Mouse (Mus musculus) kidney, embryonic 16.5 days (tissue): ENCODE results near the gene Med29. TPM values are rescaled to one million over a fixed set of nuclear protein-coding genes. Genes with fewer than 3 reads are reported as not detected.

Source experiments
- ATAC-seq: fragments of 200-750 bp; cut with Nextera tagmentation; 2 replicates; pipeline ENCODE4 v1.8.0; 2017; ENCODE audit warnings: moderate TSS enrichment; ENCODE audit not compliant: low FRiP score, low TSS enrichment
- H3K27ac ChIP-seq: fragments of 300-500 bp; sonication (generic); 2 replicates; pipeline ENCODE4 v1.5.1; 2014; ENCODE audit warnings: low read length
- H3K27me3 ChIP-seq: fragments of 300-500 bp; sonication (generic); 2 replicates; pipeline ENCODE4 v1.6.1; 2014; ENCODE audit warnings: low read length, control low read depth, mixed read lengths; ENCODE audit not compliant: insufficient read depth
- H3K36me3 ChIP-seq: fragments of 300-500 bp; sonication (generic); 2 replicates; pipeline ENCODE4 v1.6.1; 2014; ENCODE audit warnings: low read length, control low read depth, mixed read lengths; ENCODE audit not compliant: insufficient read depth
- H3K4me1 ChIP-seq: fragments of 300-500 bp; sonication (generic); 2 replicates; pipeline ENCODE4 v1.6.1; 2014; ENCODE audit warnings: low read length, control low read depth, mixed read lengths; ENCODE audit not compliant: insufficient read depth
- H3K4me2 ChIP-seq: fragments of 300-500 bp; sonication (generic); replicated peaks from 2 replicates; pipeline ENCODE4 v1.6.1; 2014; ENCODE audit warnings: low read depth, low read length
- H3K4me3 ChIP-seq: fragments of 300-500 bp; sonication (generic); 2 replicates; pipeline ENCODE4 v1.5.1; 2014; ENCODE audit warnings: mild to moderate bottlenecking, low read length
- H3K9ac ChIP-seq: fragments of 300-500 bp; sonication (generic); replicated peaks from 2 replicates; pipeline ENCODE4 v1.6.1; 2014; ENCODE audit warnings: low read length
- H3K9me3 ChIP-seq: fragments of 300-500 bp; sonication (generic); 2 replicates; pipeline ENCODE4 v1.6.1; 2016; ENCODE audit warnings: low read length, control low read depth
- WGBS: fragments of 180-500 bp; shearing (Covaris S2); extraction: QIAGEN DNeasy Blood & Tissue Kit; methylation state at CpG from one replicate; pipeline ENCODE4 v1.1.7; 2014; 5-methylcytosine and 5-hydroxymethylcytosine counted together
- polyA plus RNA-seq: library from polyadenylated mRNA; unstranded; fragments of >200 nt; fragmentation: Nextera tagmentation; extraction: Ambion mirVana; gene quantifications from 2 replicates; pipeline ENCODE4 v1.2.1, GENCODE M21; 2015

Med29 gene
- polyA plus RNA-seq: 52.9 and 55.9 TPM in 2 replicates

GRCm38 (mm10) chr7:28392429-28393271, at the start of gene Med29, which contains the start of gene Paf1:
Med29 (minus strand) TSS chr7:28392708.
Paf1 (plus strand) TSS chr7:28392951.
- peak; percentile 98 for ATAC-seq

GRCm38 (mm10) chr7:28441776-28442485, 49.4 kb upstream of the Med29 start:
- no peaks in the 10 kb centered on the region for H3K9me3 ChIP-seq
- H3K36me3 ChIP-seq: no peaks in the 10 kb centered on the region
- ATAC-seq: no peak
- H3K9ac ChIP-seq: no peak overlapping the region
- no peak overlapping the region; the same call in 1 of the 2 replicates for H3K27ac ChIP-seq
- no peak overlapping the region for H3K4me3 ChIP-seq
- H3K4me1 ChIP-seq: peaks cover 6% of the 10 kb centered on the region; the same call in 1 of the 2 replicates
- no peak overlapping the region for H3K4me2 ChIP-seq
- 90% methylated on average over 12 of the region's 14 CpGs for WGBS
- H3K27me3 ChIP-seq: 0 out of 2 replicates have a peak, but pooled peaks cover 4% of the 10 kb centered on the region

More at GRCm38 (mm10) chr7:28392429-28393271, at the start of gene Med29, which contains the start of gene Paf1:
- H3K27ac ChIP-seq: peak within 1 kb of the TSS; percentile 68
- 0% methylated on average over 57 of the region's 58 CpGs for WGBS
- H3K36me3 ChIP-seq: peaks cover 48% of the 10 kb centered on the region
- H3K9me3 ChIP-seq: no peaks in the 10 kb centered on the region
- H3K4me1 ChIP-seq: peaks cover 16% of the 10 kb centered on the region
- H3K4me3 ChIP-seq: peak within 1 kb of the TSS; percentile 90
- peak within 1 kb of the TSS; percentile 89 for H3K4me2 ChIP-seq
- peak within 1 kb of the TSS; percentile 91 for H3K9ac ChIP-seq
- no peaks in the 10 kb centered on the region for H3K27me3 ChIP-seq

GRCm38 (mm10) chr7:28440739-28441138, 48.2 kb upstream of the Med29 start:
- peaks cover 6% of the 10 kb centered on the region; the same call in 1 of the 2 replicates for H3K4me1 ChIP-seq
- H3K36me3 ChIP-seq: no peaks in the 10 kb centered on the region
- H3K9me3 ChIP-seq: no peaks in the 10 kb centered on the region
- no peak for ATAC-seq
- no peak overlapping the region for H3K4me2 ChIP-seq
- H3K27me3 ChIP-seq: 0 out of 2 replicates have a peak, but pooled peaks cover 1% of the 10 kb centered on the region
- 56% methylated on average over 2 of the region's 2 CpGs for WGBS
- H3K4me3 ChIP-seq: no peak overlapping the region
- peak overlapping the region; percentile 53; the same call in 1 of the 2 replicates for H3K27ac ChIP-seq
- H3K9ac ChIP-seq: 0 out of 2 replicates have a peak overlapping the region, but pooled peaks have one; percentile 22

- WGBS: 69% methylated on average over 2 of the region's 2 CpGs
- Histone ChIP-seq H3K9ac (no peak overlapping the region), H3K4me1 (peaks cover 22% of the 10 kb centered on the region), H3K9me3 (no peaks in the 10 kb centered on the region), H3K36me3 (no peaks in the 10 kb centered on the region), H3K27me3 (no peaks in the 10 kb centered on the region), H3K27ac (no peak overlapping the region), H3K4me2 (no peak overlapping the region), H3K4me3 (no peak overlapping the region)
- no peak for ATAC-seq
These were observed 46.3 kb upstream of the Med29 start for GRCm38 (mm10) chr7:28438771-28439170.

GRCm38 (mm10) chr7:28437964-28438363, 45.5 kb upstream of the Med29 start:
- no peak overlapping the region for H3K27ac ChIP-seq
- no peaks in the 10 kb centered on the region for H3K36me3 ChIP-seq
- H3K4me2 ChIP-seq: no peak overlapping the region
- no peak for ATAC-seq
- no peak overlapping the region for H3K4me3 ChIP-seq
- no peaks in the 10 kb centered on the region for H3K9me3 ChIP-seq
- H3K27me3 ChIP-seq: no peaks in the 10 kb centered on the region
- no peak overlapping the region for H3K9ac ChIP-seq
- peaks cover 28% of the 10 kb centered on the region for H3K4me1 ChIP-seq

- 1% methylated on average over 16 of the region's 16 CpGs for WGBS
- peaks cover 28% of the 10 kb centered on the region for H3K4me1 ChIP-seq
- peak; percentile 46 for ATAC-seq
- peak within 1 kb of the TSS; percentile 66 for H3K4me2 ChIP-seq
- H3K9me3 ChIP-seq: no peaks in the 10 kb centered on the region
- H3K36me3 ChIP-seq: no peaks in the 10 kb centered on the region
- H3K4me3 ChIP-seq: peak within 1 kb of the TSS; percentile 68
- H3K9ac ChIP-seq: peak within 1 kb of the TSS; percentile 72
- peak within 1 kb of the TSS; percentile 83 for H3K27ac ChIP-seq
- H3K27me3 ChIP-seq: no peaks in the 10 kb centered on the region
These were observed 44.5 kb upstream of the Med29 start, which contains the start of gene Gmfg for GRCm38 (mm10) chr7:28436932-28437570. Gmfg (plus strand) TSS chr7:28437447.

- Histone ChIP-seq H3K27ac (peak overlapping the region; percentile 83), H3K9ac (peak overlapping the region; percentile 82), H3K4me3 (peak overlapping the region; percentile 68), H3K27me3 (no peaks in the 10 kb centered on the region), H3K4me1 (peaks cover 28% of the 10 kb centered on the region), H3K4me2 (peak overlapping the region; percentile 73), H3K36me3 (no peaks in the 10 kb centered on the region), H3K9me3 (no peaks in the 10 kb centered on the region)
- ATAC-seq: peak; percentile 99
- WGBS: under 1% methylated on average over 57 of the region's 64 CpGs
These were observed 43.9 kb upstream of the Med29 start for GRCm38 (mm10) chr7:28436271-28436904.

- Histone ChIP-seq H3K27ac (peak overlapping the region; percentile 48; the same call in 1 of the 2 replicates), H3K4me3 (peak overlapping the region; percentile 68), H3K4me2 (peak overlapping the region; percentile 73), H3K9ac (peak overlapping the region; percentile 82), H3K9me3 (no peaks in the 10 kb centered on the region), H3K4me1 (peaks cover 28% of the 10 kb centered on the region), H3K36me3 (no peaks in the 10 kb centered on the region), H3K27me3 (no peaks in the 10 kb centered on the region)
- peak; percentile 43 for ATAC-seq
- WGBS: 0% methylated on average over 33 of the region's 70 CpGs
These were observed 43.3 kb upstream of the Med29 start for GRCm38 (mm10) chr7:28435660-28436259.

GRCm38 (mm10) chr7:28432252-28432651, 39.7 kb upstream of the Med29 start:
- WGBS: 91% methylated on average over 2 of the region's 2 CpGs
- H3K36me3 ChIP-seq: no peaks in the 10 kb centered on the region; the same call in 1 of the 2 replicates
- H3K4me1 ChIP-seq: peaks cover 25% of the 10 kb centered on the region

More at GRCm38 (mm10) chr7:28432252-28432651, 39.7 kb upstream of the Med29 start:
- no peak overlapping the region for H3K27ac ChIP-seq
- no peak overlapping the region for H3K9ac ChIP-seq
- H3K4me3 ChIP-seq: no peak overlapping the region
- ATAC-seq: no peak
- H3K27me3 ChIP-seq: no peaks in the 10 kb centered on the region
- no peaks in the 10 kb centered on the region for H3K9me3 ChIP-seq
- H3K4me2 ChIP-seq: no peak overlapping the region
